8 mouse cellular contexts compared by ENCODE assay signal in genomic region chr3:104967548-104968300, GRCm38 (mm10). TPM values are rescaled to one million over a fixed set of nuclear protein-coding genes. Genes with fewer than 3 reads are reported as not detected.
DNase-seq lines count a peak whose midpoint lies in the region; ATAC-seq and TF ChIP-seq lines count a peak whose summit lies in the region.

No protein-coding gene starts in this region.

- H3K9ac ChIP-seq in heart, embryonic 13.5 days, result peak overlapping the region; percentile 85
- peak overlapping the region; percentile 62; the same call in 1 of the 2 replicates for H3K9ac ChIP-seq in liver, embryonic 11.5 days (ENCODE audit: low read depth, low read length)
- H3K9ac ChIP-seq in stomach, embryonic 16.5 days (ENCODE audit: low read length), result peak overlapping the region; percentile 85

- TF ChIP-seq CTCF in bone marrow, adult 2 months (IDR thresholded peaks at IDR 0.05; ENCODE audit: control insufficient read depth, insufficient read depth, low read length), result peak; percentile 52; the same call in 1 of the 2 replicates
- peak; percentile 57 for TF ChIP-seq CTCF in embryonic fibroblast, embryonic 13.5 days (IDR thresholded peaks at IDR 0.05; ENCODE audit: borderline replicate concordance, insufficient read depth, low read length)

- H3K27me3 ChIP-seq in heart, embryonic 13.5 days (replicated peaks), result peaks cover 14% of the 10 kb centered on the region
- H3K27me3 ChIP-seq in liver, embryonic 11.5 days (replicated peaks; ENCODE audit: control insufficient read depth, insufficient read depth, low read length), result peaks cover 30% of the 10 kb centered on the region
- H3K27me3 ChIP-seq in stomach, embryonic 16.5 days (ENCODE audit: control insufficient read depth, insufficient read depth, low read length), result peaks cover 5% of the 10 kb centered on the region; the same call in 1 of the 2 replicates

- peak overlapping the region; percentile 72 for H3K4me2 ChIP-seq in heart, embryonic 13.5 days
- peak overlapping the region; percentile 93 for H3K4me2 ChIP-seq in liver, embryonic 11.5 days
- H3K4me2 ChIP-seq in stomach, embryonic 16.5 days (ENCODE audit: low read depth, low read length), result peak overlapping the region; percentile 86

- H3K27ac ChIP-seq in bone marrow, adult 2 months (ENCODE audit: control insufficient read depth, insufficient read depth, low read depth, low read length, poor library complexity), result 0 out of 2 replicates have a peak overlapping the region, but pooled peaks have one; percentile 17
- no peak overlapping the region; the same call in 1 of the 2 replicates for H3K27ac ChIP-seq in embryonic fibroblast, embryonic 13.5 days (ENCODE audit: insufficient read depth, low read length)
- H3K27ac ChIP-seq in heart, embryonic 13.5 days (replicated peaks), result peak overlapping the region; percentile 68
- no peak overlapping the region for H3K27ac ChIP-seq in liver, embryonic 11.5 days (ENCODE audit: low read depth, low read length)
- H3K27ac ChIP-seq in stomach, embryonic 16.5 days (ENCODE audit: low read length), result peak overlapping the region; percentile 84

- H3K36me3 ChIP-seq in heart, embryonic 13.5 days, result no peaks in the 10 kb centered on the region
- no peaks in the 10 kb centered on the region for H3K36me3 ChIP-seq in liver, embryonic 11.5 days (ENCODE audit: control insufficient read depth, insufficient read depth, low read length)
- no peaks in the 10 kb centered on the region for H3K36me3 ChIP-seq in stomach, embryonic 16.5 days (ENCODE audit: control insufficient read depth, insufficient read depth, low read length)

- peak; percentile 76 to 77 for DNase-seq in B cell, adult 2 months
- DNase-seq in kidney, postnatal 10 days, result peak; percentile 94
- peak; percentile 85 for DNase-seq in liver, embryonic 11.5 days (ENCODE audit: low spot score)
- DNase-seq in natural killer cell, adult 2 months (ENCODE audit: low spot score in 2 of 2), result peak; percentile 50 to 63

- WGBS in bone marrow, adult 2 months, result 3% methylated on average over 49 of the region's 49 CpGs
- 2% methylated on average over 49 of the region's 49 CpGs for WGBS in heart, embryonic 13.5 days
- 1% methylated on average over 49 of the region's 49 CpGs for WGBS in liver, embryonic 11.5 days
- WGBS in stomach, embryonic 16.5 days, result 1% methylated on average over 49 of the region's 49 CpGs

- ATAC-seq in heart, embryonic 13.5 days (ENCODE audit: extremely low read depth, insufficient number of reproducible peaks, low FRiP score, low TSS enrichment), result no peak
- ATAC-seq in liver, embryonic 11.5 days (replicated peaks; ENCODE audit: low FRiP score), result peak; percentile 64
- ATAC-seq in stomach, embryonic 16.5 days (ENCODE audit: insufficient read depth, low FRiP score), result peak; percentile 71; the same call in 1 of the 2 replicates

- H3K4me1 ChIP-seq in bone marrow, adult 2 months (ENCODE audit: control insufficient read depth, insufficient read depth, low read length), result no peaks in the 10 kb centered on the region
- H3K4me1 ChIP-seq in embryonic fibroblast, embryonic 13.5 days (ENCODE audit: control insufficient read depth, insufficient read depth, low read length), result no peaks in the 10 kb centered on the region
- H3K4me1 ChIP-seq in heart, embryonic 13.5 days, result peaks cover 48% of the 10 kb centered on the region
- H3K4me1 ChIP-seq in liver, embryonic 11.5 days (replicated peaks; ENCODE audit: control insufficient read depth, insufficient read depth, low read length), result peaks cover 9% of the 10 kb centered on the region
- peaks cover 10% of the 10 kb centered on the region for H3K4me1 ChIP-seq in stomach, embryonic 16.5 days (ENCODE audit: control insufficient read depth, insufficient read depth, low read length)

- peak overlapping the region; percentile 26 for H3K4me3 ChIP-seq in bone marrow, adult 2 months (replicated peaks; ENCODE audit: control insufficient read depth, low read depth, low read length)
- peak overlapping the region; percentile 47 for H3K4me3 ChIP-seq in embryonic fibroblast, embryonic 13.5 days (ENCODE audit: insufficient read depth, low read length)
- H3K4me3 ChIP-seq in heart, embryonic 13.5 days, result peak overlapping the region; percentile 63
- H3K4me3 ChIP-seq in liver, embryonic 11.5 days (ENCODE audit: low read depth, low read length), result peak overlapping the region; percentile 63
- H3K4me3 ChIP-seq in stomach, embryonic 16.5 days (replicated peaks; ENCODE audit: low read length), result peak overlapping the region; percentile 64

- peaks cover 2% of the 10 kb centered on the region; the same call in 1 of the 2 replicates for H3K9me3 ChIP-seq in heart, embryonic 13.5 days
- H3K9me3 ChIP-seq in liver, embryonic 11.5 days (ENCODE audit: control insufficient read depth, low read length), result no peaks in the 10 kb centered on the region
- H3K9me3 ChIP-seq in stomach, embryonic 16.5 days (replicated peaks; ENCODE audit: control insufficient read depth, low read length), result no peaks in the 10 kb centered on the region

- TF ChIP-seq POLR2A in bone marrow, adult 2 months (IDR thresholded peaks at IDR 0.05; ENCODE audit: borderline replicate concordance, control insufficient read depth, low read depth, low read length), result no peak
- TF ChIP-seq POLR2A in embryonic fibroblast, embryonic 13.5 days (IDR thresholded peaks at IDR 0.05; ENCODE audit: low read depth, low read length), result peak; percentile 69

RNA-seq across cellular contexts. Expression of gene Wnt2b, which starts 6.0 kb away (rescaled TPM):
- polyA plus RNA-seq in bone marrow, adult 2 months (2011; ENCODE audit: insufficient read depth, insufficient read length, low replicate concordance, missing spikeins), result not detected in 2 replicates
- 2.5 and 3.6 TPM in 2 replicates for polyA plus RNA-seq in embryonic fibroblast, embryonic 13.5 days (2011; ENCODE audit: insufficient read length, low read depth, missing spikeins)
- polyA plus RNA-seq in heart, embryonic 13.5 days (2015; fragmentation: Nextera tagmentation; extraction: Ambion mirVana), result 1.1 and 1.8 TPM in 2 replicates
- polyA plus RNA-seq in liver, embryonic 11.5 days (2014; fragmentation: Nextera tagmentation; extraction: Ambion mirVana), result 0.52 and 0.73 TPM in 2 replicates
- polyA plus RNA-seq in stomach, embryonic 16.5 days (2015; fragmentation: Nextera tagmentation; extraction: Ambion mirVana), result 2.1 and 3.1 TPM in 2 replicates

Comparison
In these comparisons a context has a peak if more than half of its experiments do, and no peak if none do; other contexts are left out.
1. H3K27ac ChIP-seq: peak in bone marrow, adult 2 months (single experiment), heart, embryonic 13.5 days (single experiment) and stomach, embryonic 16.5 days (single experiment); none in embryonic fibroblast, embryonic 13.5 days (single experiment) and liver, embryonic 11.5 days (single experiment).
2. Peak in every context shown above with its lines, with median percentiles within 50 percentile points of each other: DNase-seq, H3K4me3 ChIP-seq, H3K4me2 ChIP-seq and H3K9ac ChIP-seq.